11 mouse cellular contexts compared by ENCODE assay signal in genomic region chr19:16140710-16141109, GRCm38 (mm10). TPM values are rescaled to one million over a fixed set of nuclear protein-coding genes. Genes with fewer than 3 reads are reported as not detected.
A peak's percentile ranks its signal among the peaks of the same experiment; 100 is the strongest.
DNase-seq lines count a peak whose midpoint lies in the region; ATAC-seq lines count a peak whose summit lies in the region.
"Had no signal": no experiment of that assay in that cellular context is flagged by ENCODE, and none has a peak within 500 bp of the region (broad histone marks: within the 10 kb centered on the region; RNA-seq: fewer than 3 reads in every experiment).

No protein-coding gene starts in this region.

- H3K4me1 ChIP-seq in hindbrain, embryonic 13.5 days (replicated peaks), result peaks cover 68% of the 10 kb centered on the region
- peaks cover 2% of the 10 kb centered on the region; the same call in 1 of the 2 replicates for H3K4me1 ChIP-seq in hindbrain, embryonic 11.5 days (replicated peaks; ENCODE audit: control insufficient read depth, insufficient read depth, low read length)
- peaks cover 76% of the 10 kb centered on the region for H3K4me1 ChIP-seq in midbrain, embryonic 13.5 days (replicated peaks)
- peaks cover 60% of the 10 kb centered on the region for H3K4me1 ChIP-seq in midbrain, embryonic 16.5 days (ENCODE audit: control insufficient read depth, insufficient read depth, low read length)

- DNase-seq in hindbrain, embryonic 11.5 days (ENCODE audit: low spot score), result no peak
- no peak for DNase-seq in right cerebral cortex, postnatal 36 days (ENCODE audit: low spot score in 2 of 2)
- no peak for DNase-seq in right cerebral cortex, postnatal 25 days
- DNase-seq: cerebellum, adult 9-10 months; gastrocnemius, postnatal 10 days had no signal

- no peak overlapping the region for H3K4me2 ChIP-seq in hindbrain, embryonic 13.5 days
- no peak overlapping the region for H3K4me2 ChIP-seq in hindbrain, embryonic 11.5 days (replicated peaks; ENCODE audit: low read depth, low read length)
- H3K4me2 ChIP-seq in midbrain, embryonic 13.5 days (replicated peaks), result no peak overlapping the region
- H3K4me2 ChIP-seq in midbrain, embryonic 16.5 days (ENCODE audit: low read length), result no peak overlapping the region

- no peak overlapping the region for H3K4me3 ChIP-seq in hindbrain, embryonic 13.5 days
- no peak overlapping the region for H3K4me3 ChIP-seq in hindbrain, embryonic 11.5 days (ENCODE audit: low read depth, low read length)
- no peak overlapping the region for H3K4me3 ChIP-seq in midbrain, embryonic 13.5 days (replicated peaks)
- no peak overlapping the region for H3K4me3 ChIP-seq in midbrain, embryonic 16.5 days (ENCODE audit: low read depth, low read length)
- H3K4me3 ChIP-seq: myocyte had no signal

- no peaks in the 10 kb centered on the region for H3K27me3 ChIP-seq in hindbrain, embryonic 13.5 days
- H3K27me3 ChIP-seq in hindbrain, embryonic 11.5 days (ENCODE audit: control insufficient read depth, insufficient read depth, low read length), result no peaks in the 10 kb centered on the region
- H3K27me3 ChIP-seq in midbrain, embryonic 13.5 days, result no peaks in the 10 kb centered on the region
- H3K27me3 ChIP-seq in midbrain, embryonic 16.5 days (ENCODE audit: control insufficient read depth, insufficient read depth, low read depth, low read length), result no peaks in the 10 kb centered on the region

- H3K27ac ChIP-seq in hindbrain, embryonic 13.5 days, result peak overlapping the region; percentile 8; the same call in 1 of the 2 replicates
- no peak overlapping the region for H3K27ac ChIP-seq in hindbrain, embryonic 11.5 days (ENCODE audit: low read depth, low read length)
- no peak overlapping the region for H3K27ac ChIP-seq in midbrain, embryonic 13.5 days
- H3K27ac ChIP-seq in midbrain, embryonic 16.5 days (ENCODE audit: low read length), result no peak overlapping the region

- no peaks in the 10 kb centered on the region for H3K9me3 ChIP-seq in hindbrain, embryonic 13.5 days
- no peaks in the 10 kb centered on the region for H3K9me3 ChIP-seq in hindbrain, embryonic 11.5 days (ENCODE audit: control insufficient read depth, low read length)
- peaks cover 3% of the 10 kb centered on the region; the same call in 1 of the 2 replicates for H3K9me3 ChIP-seq in midbrain, embryonic 13.5 days
- H3K9me3 ChIP-seq in midbrain, embryonic 16.5 days (replicated peaks; ENCODE audit: control insufficient read depth, low read length, poor library complexity, severe bottlenecking), result no peaks in the 10 kb centered on the region

- peaks cover 6% of the 10 kb centered on the region for H3K36me3 ChIP-seq in hindbrain, embryonic 13.5 days
- H3K36me3 ChIP-seq in hindbrain, embryonic 11.5 days (ENCODE audit: control insufficient read depth, insufficient read depth, low read length), result no peaks in the 10 kb centered on the region
- H3K36me3 ChIP-seq in midbrain, embryonic 13.5 days, result peaks cover 15% of the 10 kb centered on the region
- H3K36me3 ChIP-seq in midbrain, embryonic 16.5 days (ENCODE audit: control insufficient read depth, insufficient read depth, low read length), result no peaks in the 10 kb centered on the region

- ATAC-seq in hindbrain, embryonic 13.5 days (ENCODE audit: low FRiP score), result 0 out of 2 replicates have a peak, but pooled peaks have one; percentile 26
- ATAC-seq in hindbrain, embryonic 11.5 days (ENCODE audit: low FRiP score), result no peak
- ATAC-seq in midbrain, embryonic 13.5 days, result no peak
- ATAC-seq in midbrain, embryonic 16.5 days, result no peak
- ATAC-seq in inflammation-experienced regulatory T-cells, adult 6 months, result peak; percentile 41
- ATAC-seq in neutrophil, adult 5-6 weeks (ENCODE audit: extremely low read depth, insufficient number of reproducible peaks, low FRiP score, poor library complexity, severe bottlenecking), result peak; percentile 61

- WGBS in hindbrain, embryonic 13.5 days, result 67% methylated on average over 4 of the region's 4 CpGs
- WGBS in hindbrain, embryonic 11.5 days, result 74% methylated on average over 4 of the region's 4 CpGs
- 72% methylated on average over 4 of the region's 4 CpGs for whole genome bisulfite sequencing in midbrain, embryonic 13.5 days
- 53% methylated on average over 4 of the region's 4 CpGs for WGBS in midbrain, embryonic 16.5 days

- H3K9ac ChIP-seq in hindbrain, embryonic 13.5 days, result no peak overlapping the region
- H3K9ac ChIP-seq in hindbrain, embryonic 11.5 days (ENCODE audit: low read depth, low read length), result no peak overlapping the region
- 0 out of 2 replicates have a peak overlapping the region, but pooled peaks have one; percentile 3 for H3K9ac ChIP-seq in midbrain, embryonic 13.5 days (replicated peaks)
- H3K9ac ChIP-seq in midbrain, embryonic 16.5 days (ENCODE audit: low read depth, low read length), result no peak overlapping the region

RNA-seq across cellular contexts. Expression of gene Gnaq, which starts 8.1 kb away (rescaled TPM):
- polyA plus RNA-seq in hindbrain, embryonic 13.5 days (2015; fragmentation: Nextera tagmentation; extraction: Ambion mirVana), result 78.7 and 79.8 TPM in 2 replicates
- 23.2 and 25.4 TPM in 2 replicates for polyA plus RNA-seq in hindbrain, embryonic 11.5 days (2014; fragmentation: Nextera tagmentation; extraction: Ambion mirVana)
- polyA plus RNA-seq in midbrain, embryonic 13.5 days (2015; fragmentation: Nextera tagmentation; extraction: Ambion mirVana), result 79.8 and 82.7 TPM in 2 replicates
- 115 and 126 TPM in 2 replicates for polyA plus RNA-seq in midbrain, embryonic 16.5 days (2015; fragmentation: Nextera tagmentation; extraction: Ambion mirVana)
- polyA plus RNA-seq in inflammation-experienced regulatory T-cells, adult 6 months (2017; shearing (Covaris generic)), result 10 to 100 TPM; 17.5 to 40.9 (median 26.6) TPM
- 40.2 and 46.7 TPM in 2 replicates for total RNA-seq in neutrophil, adult 5-6 weeks (2017)

Comparison
In these comparisons a context has a peak if more than half of its experiments do, and no peak if none do; other contexts are left out.
1. ATAC-seq: peak in hindbrain, embryonic 13.5 days (single experiment), inflammation-experienced regulatory T-cells, adult 6 months (single experiment) and neutrophil, adult 5-6 weeks (single experiment); none in hindbrain, embryonic 11.5 days (single experiment), midbrain, embryonic 13.5 days (single experiment) and midbrain, embryonic 16.5 days (single experiment).